Mouse (Mus musculus) E14TG2a.4 (cell line): ENCODE measurements around the gene Aig1.

ENCODE experiments used
- CTCF ChIP-seq: conservative IDR thresholded peaks from 2 replicates; pipeline ENCODE4 v1.5.1; 2014; ENCODE audit warnings: low read length
- POU5F1 ChIP-seq: IDR thresholded peaks from 2 replicates; pipeline ENCODE4 v1.6.1; 2014; ENCODE audit warnings: low read length, borderline replicate concordance

- TF ChIP-seq CTCF, result no peak
- TF ChIP-seq POU5F1, result no peak
Measured at GRCm38 (mm10) chr10:13806806-13807205, 62.0 kb downstream of the Aig1 start.
